Mouse (Mus musculus): ENCODE results near the gene Ing3. TPM values are rescaled to one million over a fixed set of nuclear protein-coding genes. Genes with fewer than 3 reads are reported as not detected.

Ing3 gene
- 64.5 and 72.0 TPM in 2 replicates for polyA plus RNA-seq (2015; fragmentation: Nextera tagmentation; extraction: Ambion mirVana)

DNA sequence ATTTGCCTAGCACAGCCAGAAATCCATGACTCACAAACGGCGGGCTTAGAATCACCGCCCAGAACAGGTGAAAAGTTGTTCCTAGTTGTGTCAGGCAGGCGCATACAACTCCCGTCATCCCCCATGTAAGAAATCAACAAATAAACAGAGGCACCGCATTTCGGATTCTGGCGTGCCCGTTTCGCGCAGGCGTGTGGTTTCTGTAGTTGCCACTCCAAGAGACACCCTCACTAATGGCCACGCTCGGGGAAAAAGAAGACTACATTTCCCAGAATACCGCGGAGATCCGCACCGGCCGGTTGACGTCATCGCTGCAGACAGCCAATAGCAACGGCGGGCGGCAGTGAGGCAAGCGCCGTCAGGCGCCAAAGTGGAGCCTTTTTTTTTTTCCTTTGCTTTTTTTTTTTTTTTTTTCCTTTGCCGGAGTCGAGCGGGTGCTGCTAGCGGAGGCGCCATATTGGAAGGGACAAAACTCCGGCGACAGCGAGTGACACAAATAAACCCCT lies at the start of gene Ing3:
Ing3 (plus strand) TSS at position 346 of the 506 bp plus-strand sequence.
- 0% methylated on average over 35 of the region's 35 CpGs for WGBS
- Histone ChIP-seq H3K36me3 (peaks cover 18% of the 10 kb centered on the region), H3K4me3 (replicated peaks) (peak within 1 kb of the TSS; percentile 75), H3K4me1 (peaks cover 7% of the 10 kb centered on the region), H3K9ac (peak within 1 kb of the TSS; percentile 79), H3K27me3 (no peaks in the 10 kb centered on the region), H3K9me3 (replicated peaks) (no peaks in the 10 kb centered on the region), H3K27ac (peak within 1 kb of the TSS; percentile 99), H3K4me2 (peak within 1 kb of the TSS; percentile 69)
- ATAC-seq (replicated peaks; ENCODE audit: low FRiP score): peak; percentile 99

DNA sequence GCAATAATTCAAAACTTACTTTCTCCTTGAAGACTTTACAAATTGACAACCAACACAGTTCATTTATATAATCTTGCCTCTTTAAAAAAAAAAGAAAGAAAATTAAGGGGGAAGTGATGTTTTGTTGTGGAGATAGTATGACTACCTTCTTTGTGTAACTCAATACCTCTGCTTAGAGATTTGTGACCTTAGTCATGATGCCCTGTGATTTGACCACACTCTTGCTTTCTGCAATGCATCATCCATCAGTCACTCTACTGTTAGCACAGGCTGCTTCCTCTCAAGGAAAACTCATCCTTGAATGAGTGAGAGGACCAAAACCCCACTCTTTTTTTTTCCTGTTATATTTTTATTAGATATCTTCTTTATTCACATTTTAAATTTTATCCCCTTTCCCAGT lies 39.7 kb upstream of the Ing3 start:
- H3K9ac ChIP-seq: no peak overlapping the region
- no peaks in the 10 kb centered on the region for H3K4me1 ChIP-seq
- H3K4me3 ChIP-seq (replicated peaks): no peak overlapping the region
- no peaks in the 10 kb centered on the region for H3K36me3 ChIP-seq
- no peaks in the 10 kb centered on the region for H3K9me3 ChIP-seq (replicated peaks)
- no peak for ATAC-seq (replicated peaks; ENCODE audit: low FRiP score)
- no peak overlapping the region for H3K4me2 ChIP-seq
- no peaks in the 10 kb centered on the region for H3K27me3 ChIP-seq
- H3K27ac ChIP-seq: no peak overlapping the region

DNA sequence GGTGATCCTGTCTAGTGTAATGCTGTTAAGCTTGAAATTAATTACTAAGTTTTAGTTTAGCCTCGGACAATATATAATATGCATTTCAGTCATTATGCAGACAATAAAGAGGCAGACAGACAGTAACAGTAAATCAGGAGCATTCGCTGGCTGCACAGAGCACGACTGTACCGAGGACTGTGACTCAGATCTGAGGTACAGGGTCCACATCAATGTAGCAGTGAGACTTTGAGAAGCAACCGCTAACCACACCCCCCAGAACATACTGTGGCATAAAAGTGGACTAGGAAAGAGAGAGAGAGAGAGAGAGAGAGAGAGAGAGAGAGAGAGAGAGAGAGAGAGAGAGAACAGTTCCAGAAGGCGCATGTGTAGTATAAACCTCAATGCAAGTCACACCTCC lies 38.6 kb upstream of the Ing3 start:
- Histone ChIP-seq H3K4me3 (replicated peaks) (no peak overlapping the region), H3K9ac (no peak overlapping the region), H3K9me3 (replicated peaks) (no peaks in the 10 kb centered on the region), H3K27ac (no peak overlapping the region), H3K4me2 (no peak overlapping the region), H3K27me3 (no peaks in the 10 kb centered on the region), H3K36me3 (no peaks in the 10 kb centered on the region), H3K4me1 (no peaks in the 10 kb centered on the region)
- 81% methylated on average over 6 of the region's 6 CpGs for WGBS
- no peak for ATAC-seq (replicated peaks; ENCODE audit: low FRiP score)

DNA sequence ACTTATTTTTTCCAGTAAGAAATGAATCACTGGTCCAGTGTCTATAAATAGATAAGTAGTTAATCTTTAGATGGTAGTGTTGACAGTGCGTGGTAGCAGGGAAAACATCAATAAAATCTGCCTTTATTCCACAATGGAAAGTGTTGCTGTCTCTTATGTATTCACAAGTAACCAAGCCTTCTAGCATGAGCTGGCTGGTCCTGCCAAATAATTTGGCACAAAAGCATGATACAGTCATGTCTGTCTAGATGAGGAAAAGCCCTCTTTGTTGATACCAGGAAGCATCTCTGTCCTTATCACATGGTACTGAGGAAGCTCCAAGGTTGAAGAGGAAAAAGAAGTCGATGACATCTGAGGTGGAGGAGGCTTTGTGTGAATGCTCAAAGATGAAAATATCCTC lies 32.8 kb upstream of the Ing3 start:
- Histone ChIP-seq H3K27me3 (no peaks in the 10 kb centered on the region), H3K36me3 (no peaks in the 10 kb centered on the region), H3K4me3 (replicated peaks) (no peak overlapping the region), H3K27ac (no peak overlapping the region), H3K9me3 (replicated peaks) (no peaks in the 10 kb centered on the region), H3K9ac (no peak overlapping the region), H3K4me1 (no peaks in the 10 kb centered on the region), H3K4me2 (no peak overlapping the region)
- no peak for ATAC-seq (replicated peaks; ENCODE audit: low FRiP score)
- WGBS: 86% methylated on average over 2 of the region's 2 CpGs

DNA sequence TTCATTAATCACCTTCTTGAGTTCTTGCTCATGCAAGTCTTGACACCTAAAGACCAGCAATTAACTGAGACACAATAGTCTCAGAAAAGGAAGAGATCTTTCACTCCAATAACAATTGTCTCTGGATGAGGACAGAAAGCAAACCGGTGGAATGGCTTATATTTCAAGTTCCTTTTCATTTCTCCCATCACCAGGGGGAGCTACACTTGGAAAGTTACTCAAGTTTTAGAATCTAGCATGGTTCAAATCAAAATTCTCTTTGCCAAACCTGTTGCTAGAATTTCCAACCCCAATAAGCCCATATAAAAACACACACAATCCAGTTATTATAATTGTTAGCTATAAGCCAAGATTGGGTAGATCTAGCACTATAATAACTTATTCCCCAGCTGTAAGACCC lies 25.2 kb upstream of the Ing3 start:
- 34% methylated on average over 1 of the region's 1 CpGs for WGBS
- Histone ChIP-seq H3K9ac (no peak overlapping the region), H3K4me1 (no peaks in the 10 kb centered on the region), H3K36me3 (no peaks in the 10 kb centered on the region), H3K9me3 (replicated peaks) (no peaks in the 10 kb centered on the region), H3K27me3 (no peaks in the 10 kb centered on the region), H3K4me3 (replicated peaks) (no peak overlapping the region), H3K4me2 (no peak overlapping the region), H3K27ac (no peak overlapping the region)
- no peak for ATAC-seq (replicated peaks; ENCODE audit: low FRiP score)

DNA sequence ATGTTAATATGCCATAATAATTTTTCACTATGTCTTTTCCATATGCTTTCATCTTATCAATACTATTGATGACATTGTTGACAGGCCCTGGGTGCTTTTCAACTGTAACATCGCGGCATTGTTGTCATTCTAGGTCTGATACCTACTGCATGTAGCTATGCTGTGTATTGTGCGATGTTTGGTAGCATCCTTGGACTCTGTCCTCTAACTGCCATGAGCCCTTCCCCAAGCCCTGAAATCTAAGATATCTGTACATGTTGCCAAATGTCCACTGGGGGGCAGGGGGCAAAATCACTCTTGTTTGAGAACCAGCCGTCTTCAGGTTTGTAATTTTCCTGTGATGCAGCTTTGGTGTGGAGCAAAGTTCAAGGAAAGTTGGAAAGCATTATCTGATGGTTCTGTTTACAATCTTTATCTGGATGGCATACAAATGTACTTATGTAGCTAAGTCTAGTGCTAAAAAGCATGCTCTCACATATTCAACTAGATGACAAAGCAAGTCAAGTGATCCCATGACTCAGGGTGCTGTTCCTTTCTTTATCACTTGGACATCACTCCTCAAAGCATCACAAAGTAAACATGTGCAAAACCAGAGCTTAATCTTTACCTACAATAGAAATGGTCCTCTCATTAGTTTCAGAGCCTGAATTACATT lies 11.3 kb upstream of the Ing3 start:
- ATAC-seq (replicated peaks; ENCODE audit: low FRiP score): no peak
- Histone ChIP-seq H3K27ac (no peak overlapping the region), H3K4me3 (replicated peaks) (no peak overlapping the region), H3K36me3 (no peaks in the 10 kb centered on the region), H3K27me3 (no peaks in the 10 kb centered on the region), H3K4me1 (no peaks in the 10 kb centered on the region), H3K9ac (no peak overlapping the region), H3K4me2 (no peak overlapping the region), H3K9me3 (replicated peaks) (no peaks in the 10 kb centered on the region)
- 80% methylated on average over 4 of the region's 4 CpGs for WGBS

DNA sequence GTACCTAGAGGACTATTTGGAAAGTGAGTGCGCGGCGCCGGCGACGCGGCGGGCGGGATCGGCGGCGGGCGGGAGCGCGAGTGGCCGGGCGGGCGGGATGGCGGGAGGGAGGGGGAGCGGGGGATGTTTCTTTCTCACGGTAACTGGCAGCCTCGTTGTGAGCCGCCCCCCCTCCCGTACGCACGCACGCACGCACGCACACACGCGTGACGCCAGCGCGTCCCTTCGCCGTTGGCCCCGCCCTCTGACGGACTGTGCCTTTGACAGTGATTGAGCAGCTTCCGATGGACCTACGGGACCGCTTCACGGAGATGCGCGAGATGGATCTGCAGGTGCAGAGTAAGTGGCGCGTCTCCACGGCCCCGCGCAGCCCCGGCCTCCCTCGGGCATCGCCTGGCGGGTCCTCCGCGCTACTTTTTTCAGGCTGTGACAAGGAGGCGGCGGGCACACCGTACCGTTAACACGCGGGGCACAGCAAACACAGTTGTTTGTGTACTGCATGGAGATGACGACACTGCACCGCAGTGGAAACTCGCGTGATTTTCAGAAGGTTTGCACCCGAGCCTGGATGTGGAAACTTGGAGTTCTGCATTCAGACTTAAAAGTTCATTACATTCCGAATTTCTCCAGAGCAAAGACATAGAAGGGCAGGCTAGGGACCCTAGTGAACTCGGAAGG lies 539 bp downstream of the Ing3 start:
- H3K9me3 ChIP-seq (replicated peaks): no peaks in the 10 kb centered on the region
- ATAC-seq (replicated peaks; ENCODE audit: low FRiP score): peak; percentile 97

DNA sequence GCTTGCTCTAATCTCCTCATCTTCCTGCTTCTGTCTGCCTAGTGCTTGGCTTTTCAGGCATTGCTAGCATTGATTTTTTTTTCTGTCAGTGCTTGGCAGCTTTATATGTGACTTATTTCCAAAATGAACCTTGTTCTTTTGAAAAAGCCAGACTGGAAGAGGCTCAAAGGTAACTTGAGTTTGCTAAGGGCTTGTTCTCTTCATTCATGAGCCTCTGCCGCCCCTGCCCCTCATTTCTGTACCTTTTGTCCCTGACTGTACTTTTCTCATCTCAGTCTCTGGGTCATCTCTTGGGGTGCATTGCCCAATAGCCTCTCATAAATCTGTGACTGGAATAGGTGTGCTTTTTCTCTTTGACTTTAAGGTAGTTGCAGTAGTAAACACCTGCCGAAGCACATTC lies 1.3 kb downstream of the Ing3 start:
- Histone ChIP-seq H3K27me3 (no peaks in the 10 kb centered on the region), H3K9ac (peak overlapping the region; percentile 79), H3K36me3 (peaks cover 32% of the 10 kb centered on the region), H3K4me1 (peaks cover 7% of the 10 kb centered on the region), H3K9me3 (replicated peaks) (no peaks in the 10 kb centered on the region), H3K4me2 (peak overlapping the region; percentile 69), H3K27ac (peak overlapping the region; percentile 99), H3K4me3 (replicated peaks) (peak overlapping the region; percentile 75)
- 92% methylated on average over 2 of the region's 2 CpGs for WGBS
- no peak for ATAC-seq (replicated peaks; ENCODE audit: low FRiP score)

More for the DNA sequence above, 539 bp downstream of the Ing3 start:
- WGBS: under 1% methylated on average over 56 of the region's 68 CpGs
- Histone ChIP-seq H3K9ac (peak overlapping the region; percentile 79), H3K4me3 (replicated peaks) (peak overlapping the region; percentile 75), H3K4me1 (peaks cover 7% of the 10 kb centered on the region), H3K27me3 (no peaks in the 10 kb centered on the region), H3K36me3 (peaks cover 24% of the 10 kb centered on the region), H3K4me2 (peak overlapping the region; percentile 69), H3K27ac (peak overlapping the region; percentile 99)

DNA sequence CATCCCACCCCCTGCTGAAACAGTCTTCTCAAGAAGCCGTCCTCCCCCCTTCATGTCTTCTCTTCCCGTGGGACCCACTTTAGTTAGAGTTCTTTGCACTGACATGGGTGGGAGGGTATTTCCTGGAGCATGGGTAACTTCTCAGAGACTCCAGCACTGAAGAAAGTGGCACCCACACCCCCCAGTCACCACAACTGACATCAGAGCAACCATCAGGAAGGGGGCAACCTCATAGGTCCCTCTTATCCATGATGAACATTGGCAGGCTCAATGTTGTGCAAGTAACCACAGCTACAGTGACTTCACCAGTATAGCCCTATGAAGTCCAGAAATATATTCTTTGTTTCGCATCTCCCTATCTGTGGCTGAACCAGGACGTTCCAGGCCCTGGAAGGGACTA lies 6.1 kb downstream of the Ing3 start:
- H3K9me3 ChIP-seq (replicated peaks): no peaks in the 10 kb centered on the region
- no peaks in the 10 kb centered on the region for H3K27me3 ChIP-seq
- no peak overlapping the region for H3K27ac ChIP-seq
- no peak for ATAC-seq (replicated peaks; ENCODE audit: low FRiP score)
- H3K4me3 ChIP-seq (replicated peaks): no peak overlapping the region
- peaks cover 5% of the 10 kb centered on the region for H3K4me1 ChIP-seq
- H3K4me2 ChIP-seq: no peak overlapping the region
- 96% methylated on average over 4 of the region's 4 CpGs for WGBS
- no peak overlapping the region for H3K9ac ChIP-seq
- peaks cover 64% of the 10 kb centered on the region for H3K36me3 ChIP-seq

DNA sequence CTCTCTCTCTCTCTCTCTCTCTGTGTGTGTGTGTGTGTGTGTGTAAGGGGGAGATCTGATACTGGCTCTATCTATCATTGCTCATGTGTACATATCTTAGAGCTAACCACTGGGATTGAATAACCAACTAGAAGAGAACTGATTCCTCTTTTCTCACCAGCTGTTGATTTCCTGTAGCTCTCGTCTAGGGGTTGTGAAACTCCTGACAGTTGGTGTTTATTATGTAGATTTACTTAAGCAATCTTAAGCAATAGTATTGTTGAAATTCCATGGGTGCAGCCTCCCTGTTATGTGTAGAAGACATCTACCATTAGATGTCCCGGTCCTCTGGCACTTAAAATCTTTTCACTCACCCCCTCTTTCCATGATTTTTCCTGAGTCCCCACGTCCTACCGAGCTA lies 9.6 kb downstream of the Ing3 start:
- Histone ChIP-seq H3K4me3 (replicated peaks) (no peak overlapping the region), H3K27ac (no peak overlapping the region), H3K9me3 (replicated peaks) (no peaks in the 10 kb centered on the region), H3K9ac (no peak overlapping the region), H3K4me1 (no peaks in the 10 kb centered on the region), H3K36me3 (peaks cover 57% of the 10 kb centered on the region), H3K4me2 (no peak overlapping the region), H3K27me3 (no peaks in the 10 kb centered on the region)
- ATAC-seq (replicated peaks; ENCODE audit: low FRiP score): no peak
- 85% methylated on average over 4 of the region's 4 CpGs for WGBS

DNA sequence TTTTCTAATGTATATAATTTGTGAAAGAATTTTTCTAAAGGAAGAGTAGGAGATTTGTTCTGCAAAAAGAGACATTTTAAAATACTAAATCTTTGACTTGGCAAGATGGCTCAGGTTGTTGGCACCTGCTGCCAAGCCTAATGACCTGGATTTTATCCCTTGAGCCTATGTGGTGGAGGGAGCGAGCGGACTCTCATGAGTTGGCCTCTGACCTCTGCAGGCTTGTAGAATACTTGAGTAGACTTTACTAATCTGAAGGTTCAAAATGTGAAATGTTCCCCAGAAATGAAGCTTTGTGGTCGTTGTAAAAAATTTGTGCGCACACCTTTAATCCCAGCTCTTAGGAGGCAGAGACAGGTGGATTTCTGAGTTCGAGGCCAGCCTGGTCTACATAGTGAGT lies 10.5 kb downstream of the Ing3 start:
- H3K9me3 ChIP-seq (replicated peaks): no peaks in the 10 kb centered on the region
- no peak overlapping the region for H3K27ac ChIP-seq
- H3K9ac ChIP-seq: no peak overlapping the region
- H3K27me3 ChIP-seq: no peaks in the 10 kb centered on the region
- H3K4me3 ChIP-seq (replicated peaks): no peak overlapping the region
- H3K36me3 ChIP-seq: peaks cover 54% of the 10 kb centered on the region
- no peak overlapping the region for H3K4me2 ChIP-seq
- WGBS: 93% methylated on average over 5 of the region's 5 CpGs
- ATAC-seq (replicated peaks; ENCODE audit: low FRiP score): no peak
- no peaks in the 10 kb centered on the region for H3K4me1 ChIP-seq

DNA sequence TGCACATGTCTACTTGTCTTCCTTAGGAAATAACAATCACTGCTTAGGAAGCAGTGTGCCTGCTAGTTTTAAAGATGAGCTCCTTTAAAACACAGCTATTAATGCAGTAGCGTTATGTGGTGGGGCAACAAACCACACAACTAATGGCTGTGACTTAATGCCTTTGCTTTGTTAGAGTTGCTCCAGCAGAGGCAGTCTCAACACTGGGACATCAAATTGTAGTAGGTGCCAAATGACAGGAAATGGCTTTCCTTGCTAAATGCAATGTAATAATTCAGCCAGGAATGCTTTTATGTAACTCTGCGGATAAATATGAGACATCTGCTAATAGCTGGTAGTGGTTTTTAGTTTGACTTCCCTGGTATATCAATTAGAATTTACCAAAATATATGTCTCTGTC lies 28.2 kb downstream of the Ing3 start:
- Histone ChIP-seq H3K27me3 (no peaks in the 10 kb centered on the region), H3K27ac (no peak overlapping the region), H3K4me1 (no peaks in the 10 kb centered on the region), H3K4me3 (replicated peaks) (no peak overlapping the region), H3K9me3 (replicated peaks) (no peaks in the 10 kb centered on the region), H3K9ac (no peak overlapping the region), H3K4me2 (no peak overlapping the region), H3K36me3 (peaks cover 29% of the 10 kb centered on the region)
- no peak for ATAC-seq (replicated peaks; ENCODE audit: low FRiP score)
- 60% methylated on average over 2 of the region's 2 CpGs for WGBS

Measured in kidney, embryonic 15.5 days (tissue).